Mouse (Mus musculus): Measurements from ENCODE around the gene Itpa. TPM values are rescaled to one million over a fixed set of nuclear protein-coding genes. Genes with fewer than 3 reads are reported as not detected.
"Not testable (repeated sequence)": the region's sequence is repeated elsewhere in the genome, so short reads cannot be mapped to it uniquely, and the experiment has no call there.

The Itpa gene
- 10 to 100 TPM; 34.9 to 38.2 TPM for total RNA-seq (2021)
- long read RNA-seq, experiment 1, transcript Itpa-201 (8 exons, 1,390 nt): major isoform, 34 of 46 reads
- long read RNA-seq, experiment 1, partial matches to known transcripts: 0 of 46 reads
- long read RNA-seq, experiment 1, other reads (novel, unspliced or antisense): 12 of 46 reads
- long read RNA-seq, experiment 2, transcript Itpa-201 (8 exons, 1,390 nt): major isoform, 40 of 50 reads
- long read RNA-seq, experiment 2, partial matches to known transcripts: 2 of 50 reads
- long read RNA-seq, experiment 2, other reads (novel, unspliced or antisense): 7 of 50 reads

GRCm38 (mm10) chr2:130667559-130667958, at the start of gene Itpa:
TSS of gene Itpa (plus strand) at chr2:130667610.
- DNase-seq (ENCODE audit: low spot score in 2 of 2): peak; percentile 83 to 90

DNA sequence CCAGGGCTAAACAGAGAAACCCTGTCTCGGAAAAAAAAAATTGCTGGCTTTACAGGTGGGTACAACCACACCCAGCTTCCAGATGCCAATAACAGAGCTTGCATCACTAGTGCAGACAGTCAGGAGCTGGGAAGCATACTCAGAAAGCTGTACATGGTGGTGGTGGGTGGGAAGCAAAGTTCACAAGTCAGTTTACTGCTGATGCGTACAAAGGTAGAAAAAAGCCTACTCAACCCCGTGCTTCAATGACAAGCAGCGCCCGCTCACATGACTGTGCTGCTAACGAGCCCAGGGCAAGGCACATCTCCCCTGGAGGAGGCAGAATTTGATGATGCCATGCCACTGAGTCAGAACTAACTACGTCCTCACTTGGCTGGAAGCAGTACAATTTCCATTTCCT, 48.4 kb upstream of the Itpa start:
- DNase-seq (ENCODE audit: low spot score in 2 of 2): no peak

DNA sequence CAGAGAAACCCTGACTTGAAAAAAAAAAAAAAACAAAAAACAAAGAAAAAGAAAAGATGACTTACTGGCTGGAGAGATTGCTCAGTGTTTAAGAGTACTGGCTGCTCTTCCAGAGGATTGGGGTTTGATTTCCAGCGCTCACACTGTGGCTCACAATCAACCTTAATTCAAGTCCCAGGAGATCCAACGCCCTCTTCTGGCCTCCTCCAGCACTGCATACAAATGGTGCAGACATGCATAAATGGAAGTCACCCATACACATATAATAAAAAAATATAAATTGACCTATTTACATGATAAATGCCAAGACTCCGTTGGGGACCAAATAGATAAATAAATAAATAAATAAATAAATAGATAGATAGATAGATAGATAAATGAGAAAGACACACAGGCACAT, 39.0 kb upstream of the Itpa start:
- no peak for DNase-seq (ENCODE audit: low spot score in 2 of 2)

- no peak for DNase-seq (ENCODE audit: low spot score in 2 of 2)
Measured at GRCm38 (mm10) chr2:130629080-130629838, 38.2 kb upstream of the Itpa start.

DNA sequence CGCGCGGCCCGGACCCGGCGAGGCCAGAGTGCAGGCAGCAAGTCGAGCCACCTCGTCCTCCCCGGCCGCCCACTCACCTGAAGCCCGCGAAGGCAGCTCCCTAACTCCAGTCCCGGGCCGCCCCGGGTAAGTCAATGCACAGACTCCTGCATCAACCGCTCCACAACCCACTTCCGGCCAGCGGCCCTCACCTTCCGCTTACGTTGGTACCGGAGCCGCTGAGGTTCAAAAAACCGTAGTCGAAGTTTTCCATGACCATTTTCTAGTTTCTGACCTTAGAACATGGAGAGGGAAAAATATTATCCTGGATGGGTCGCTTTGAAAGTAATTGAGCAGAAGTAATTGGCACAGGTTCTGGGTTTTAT, 37.6 kb upstream of the Itpa start, which contains the start of the genes Fastkd5 and Ubox5:
Fastkd5 (minus strand) TSS at position 189 of the 365 bp plus-strand sequence.
Ubox5 (minus strand) TSS at position 200 of the 365 bp plus-strand sequence.
- peak; percentile 94 for DNase-seq (ENCODE audit: low spot score in 2 of 2)

DNA sequence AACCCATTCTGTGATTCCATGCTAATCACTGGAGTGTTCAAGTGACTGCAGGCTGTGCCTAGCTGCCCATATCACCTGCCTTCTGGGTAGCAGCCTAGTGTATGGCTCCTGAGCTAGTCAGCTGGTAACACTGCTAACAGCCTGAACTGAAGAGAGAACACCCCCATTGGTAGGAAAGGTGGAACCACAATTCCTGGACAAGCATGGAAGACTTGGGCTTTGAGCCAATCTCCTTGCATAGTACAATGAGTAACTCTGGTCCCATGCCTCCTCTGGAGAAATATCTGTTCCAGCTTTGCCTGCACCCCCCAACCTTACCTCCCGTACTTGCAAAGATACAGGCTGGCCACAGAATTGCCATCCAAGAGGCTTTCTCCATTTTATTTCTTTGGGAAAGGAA, 35.0 kb upstream of the Itpa start:
- DNase-seq (ENCODE audit: low spot score in 2 of 2): no peak

DNA sequence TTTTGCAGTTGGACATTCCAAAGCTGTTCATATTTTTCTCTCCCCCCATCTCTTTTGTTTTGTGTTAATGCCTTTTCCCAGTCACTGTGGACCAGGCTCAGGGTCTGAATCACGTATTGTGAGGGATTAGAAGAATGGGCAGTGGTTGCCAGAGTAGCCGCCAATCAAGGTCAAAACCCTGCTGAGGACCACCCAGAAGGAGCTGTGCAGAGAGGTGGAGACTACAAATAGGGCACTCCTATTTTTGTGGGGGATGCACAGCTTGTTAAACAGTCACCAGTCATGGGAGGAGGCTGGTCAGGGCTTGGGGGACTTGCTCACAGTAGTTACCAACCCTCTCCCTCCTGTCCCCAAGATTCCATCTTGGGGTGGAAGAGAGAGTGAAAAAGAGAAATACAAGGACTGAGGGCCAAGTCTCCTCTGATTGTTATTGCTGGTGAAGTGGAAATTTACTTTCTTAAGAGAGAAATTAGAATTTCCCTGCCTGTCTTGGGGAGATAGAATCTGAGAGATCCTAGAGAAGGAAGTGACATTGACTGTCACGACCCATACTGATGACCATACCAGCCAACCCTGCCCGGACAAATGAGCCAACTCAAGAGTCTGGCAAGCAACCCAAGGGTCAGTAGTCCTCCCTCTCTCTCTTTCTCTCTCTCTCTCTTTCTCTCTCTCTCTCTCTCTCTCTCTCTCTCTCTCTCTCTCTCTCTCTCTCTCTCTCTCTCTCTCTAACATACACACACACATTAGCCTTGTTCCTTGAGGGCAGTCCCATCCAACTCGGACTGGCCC, 34.3 kb upstream of the Itpa start:
- no peak for DNase-seq (ENCODE audit: low spot score in 2 of 2)

- DNase-seq (ENCODE audit: low spot score in 2 of 2): no peak
Measured at GRCm38 (mm10) chr2:130634006-130634738, 33.2 kb upstream of the Itpa start.

DNA sequence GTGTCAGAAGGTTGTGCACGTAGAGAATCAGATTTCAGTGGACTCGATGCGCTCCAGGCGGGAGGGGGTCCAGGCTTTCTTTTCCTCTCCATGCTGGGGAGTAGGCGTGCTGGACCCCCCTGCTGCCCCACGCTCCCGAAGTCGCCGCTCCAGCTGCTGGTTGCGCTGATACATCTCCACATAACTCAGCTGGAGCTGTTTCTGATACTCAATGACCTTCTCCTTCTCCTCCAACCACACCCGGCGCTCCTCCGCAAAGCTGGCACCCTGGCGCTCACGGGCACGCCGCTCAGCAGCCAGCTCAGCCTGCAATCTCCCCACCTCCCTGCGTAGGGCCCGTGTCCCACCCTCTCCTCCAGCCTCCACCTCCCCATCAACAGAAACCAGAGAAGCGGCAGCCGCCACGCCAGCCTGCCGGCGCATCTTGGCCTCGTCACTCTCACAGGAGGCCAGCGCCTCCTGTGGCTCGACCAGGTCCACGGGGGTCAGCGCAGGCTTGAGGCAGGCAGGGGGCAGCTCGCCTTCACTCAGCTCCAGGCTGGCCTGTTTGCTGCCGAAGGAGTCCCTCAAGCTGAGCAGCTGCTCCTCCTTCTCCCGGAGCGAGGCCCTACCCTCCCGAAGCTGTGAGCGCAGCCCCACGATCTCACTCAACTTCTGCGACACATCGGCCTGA, 32.5 kb upstream of the Itpa start:
- DNase-seq (ENCODE audit: low spot score in 2 of 2): no peak

GRCm38 (mm10) chr2:130635847-130636246, 31.6 kb upstream of the Itpa start:
- DNase-seq (ENCODE audit: low spot score in 2 of 2): peak in 1 of 2 experiments; percentile 54

- no peak for DNase-seq (ENCODE audit: low spot score in 2 of 2)
Measured at GRCm38 (mm10) chr2:130638101-130638611, 29.3 kb upstream of the Itpa start.

DNA sequence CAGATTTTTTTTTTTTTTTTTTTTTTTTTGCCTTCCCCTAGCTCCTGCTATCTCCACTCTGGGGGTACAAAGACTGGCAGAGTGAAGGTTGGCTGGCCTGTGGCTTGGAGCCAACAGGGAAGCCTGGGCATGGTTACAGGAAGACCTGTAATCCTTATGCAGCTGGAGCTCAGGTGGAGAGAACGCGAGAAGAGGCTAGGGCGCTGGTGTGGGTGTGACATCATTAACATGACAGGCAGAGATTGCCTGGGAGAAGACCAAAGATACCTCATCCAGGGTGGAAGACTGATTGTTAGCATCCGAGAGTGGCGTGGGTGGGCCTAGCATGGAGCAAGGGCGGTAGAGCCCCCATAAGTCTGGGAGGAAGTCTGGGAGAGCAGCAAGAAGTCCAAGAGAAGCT, 28.1 kb upstream of the Itpa start:
- no peak for DNase-seq (ENCODE audit: low spot score in 2 of 2)

- DNase-seq (ENCODE audit: low spot score in 2 of 2): no peak
Measured at GRCm38 (mm10) chr2:130641351-130642025, 25.9 kb upstream of the Itpa start.

- no peak for DNase-seq (ENCODE audit: low spot score in 2 of 2)
Measured at GRCm38 (mm10) chr2:130642197-130642660, 25.2 kb upstream of the Itpa start.

- peak; percentile 90 to 95 for DNase-seq (ENCODE audit: low spot score in 2 of 2)
Measured at GRCm38 (mm10) chr2:130642684-130643369, 24.6 kb upstream of the Itpa start, which contains the start of gene Lzts3. TSS of gene Lzts3 (minus strand) at chr2:130642803.

- no peak for DNase-seq (ENCODE audit: low spot score in 2 of 2)
Measured at GRCm38 (mm10) chr2:130645198-130645597, 22.2 kb upstream of the Itpa start.

DNA sequence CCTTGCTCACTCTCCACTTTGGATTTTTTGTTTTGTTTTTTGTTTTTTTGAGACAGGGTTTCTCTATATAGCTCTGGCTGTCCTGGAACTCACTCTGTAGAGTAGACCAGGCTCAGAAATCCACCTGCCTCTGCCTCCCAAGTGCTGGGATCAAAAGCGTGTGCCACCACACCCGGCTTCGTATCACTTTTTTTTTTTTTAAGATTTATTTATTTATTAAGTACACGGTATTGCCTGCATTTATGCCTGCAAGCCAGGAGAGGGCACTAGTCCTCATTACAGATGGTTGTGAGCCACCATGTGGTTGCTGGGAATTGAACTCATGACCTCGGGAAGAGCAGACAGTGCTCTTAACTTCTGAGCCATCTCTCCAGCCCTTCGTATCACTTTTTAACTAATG, 18.4 kb upstream of the Itpa start:
- not testable (repeated sequence) for DNase-seq (ENCODE audit: low spot score in 2 of 2)

- peak in 1 of 2 experiments; percentile 65 for DNase-seq (ENCODE audit: low spot score in 2 of 2)
Measured at GRCm38 (mm10) chr2:130653303-130653702, 14.1 kb upstream of the Itpa start.

DNA sequence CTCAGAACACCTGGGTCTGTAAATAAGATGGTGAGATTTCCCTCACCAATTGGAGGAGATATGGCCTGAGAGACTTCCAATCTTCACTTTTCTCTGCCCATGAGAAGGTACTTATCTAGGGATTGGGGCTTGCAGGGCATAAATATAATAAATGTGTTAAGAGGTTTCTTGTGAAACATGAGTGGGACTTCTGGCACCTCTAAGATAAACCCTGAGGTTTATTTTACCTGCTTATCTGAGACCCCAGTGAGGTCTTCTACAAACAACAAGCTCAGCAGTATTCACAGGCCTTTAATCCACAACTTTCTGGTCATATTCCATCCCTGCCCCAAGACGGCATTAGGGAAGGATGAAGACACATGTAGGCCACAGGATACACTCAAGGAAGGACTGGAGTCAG, 13.7 kb upstream of the Itpa start:
- DNase-seq (ENCODE audit: low spot score in 2 of 2): no peak
